Mouse (Mus musculus): ENCODE results near the gene Fcgrt. TPM values are rescaled to one million over a fixed set of nuclear protein-coding genes. Genes with fewer than 3 reads are reported as not detected.
"Not testable (repeated sequence)": the region's sequence is repeated elsewhere in the genome, so short reads cannot be mapped to it uniquely, and the experiment has no call there.

Gene Fcgrt
- polyA plus RNA-seq, 1 experiment: 67.2 TPM

- Histone ChIP-seq H3K79me2 (ENCODE audit: control insufficient read depth, insufficient read depth) (no peaks in the 10 kb centered on the region), H3K4me3 (no peak overlapping the region), H3K27me3 (ENCODE audit: control insufficient read depth, insufficient read depth, insufficient read length) (no peaks in the 10 kb centered on the region), H3K36me3 (ENCODE audit: control insufficient read depth, insufficient read depth) (peaks cover 6% of the 10 kb centered on the region), H3ac (ENCODE audit: control insufficient read depth, insufficient read length) (no peak overlapping the region), H3K4me2 (ENCODE audit: low read depth) (no peak overlapping the region)
- TF ChIP-seq TCF3 (IDR thresholded peaks at IDR 0.05; ENCODE audit: insufficient read length, low read depth) (no peak), MYOG (IDR thresholded peaks at IDR 0.05; ENCODE audit: control insufficient read depth in 1 of 3, insufficient read depth in 1 of 3, insufficient read length in 2 of 3, low read depth in 2 of 3) (no peak), TCF12 (IDR thresholded peaks at IDR 0.05; ENCODE audit: insufficient read depth, poor library complexity, severe bottlenecking) (no peak), CEBPB (IDR thresholded peaks at IDR 0.05; ENCODE audit: insufficient read depth, poor library complexity, severe bottlenecking) (no peak), SRF (IDR thresholded peaks at IDR 0.05; ENCODE audit: control insufficient read depth, insufficient read length, low read depth) (no peak), POLR2AphosphoS2 (IDR thresholded peaks at IDR 0.05; ENCODE audit: insufficient read length, low read depth) (no peak), REST (IDR thresholded peaks at IDR 0.05; ENCODE audit: insufficient read depth, insufficient read length) (no peak), USF1 (IDR thresholded peaks at IDR 0.05; ENCODE audit: low read depth) (no peak), MYOD1 (IDR thresholded peaks at IDR 0.05; ENCODE audit: control insufficient read depth in 1 of 3, insufficient read length in 2 of 3, low read depth in 2 of 3) (no peak)
Observed at GRCm38 (mm10) chr7:45113476-45113875, 9.8 kb upstream of the Fcgrt start.

GRCm38 (mm10) chr7:45112529-45112928, 8.9 kb upstream of the Fcgrt start:
- H3K27me3 ChIP-seq (ENCODE audit: control insufficient read depth, insufficient read depth, insufficient read length): no peaks in the 10 kb centered on the region
- TF ChIP-seq TCF3 (IDR thresholded peaks at IDR 0.05; ENCODE audit: insufficient read length, low read depth) (no peak), MYOG (IDR thresholded peaks at IDR 0.05; ENCODE audit: control insufficient read depth in 1 of 3, insufficient read depth in 1 of 3, insufficient read length in 2 of 3, low read depth in 2 of 3) (no peak), USF1 (IDR thresholded peaks at IDR 0.05; ENCODE audit: low read depth) (no peak)
- H3K79me2 ChIP-seq (ENCODE audit: control insufficient read depth, insufficient read depth): no peaks in the 10 kb centered on the region
- H3K36me3 ChIP-seq (ENCODE audit: control insufficient read depth, insufficient read depth): no peaks in the 10 kb centered on the region
- no peak overlapping the region for H3K4me3 ChIP-seq
- no peak overlapping the region for H3K4me2 ChIP-seq (ENCODE audit: low read depth)
- H3ac ChIP-seq (ENCODE audit: control insufficient read depth, insufficient read length): no peak overlapping the region

GRCm38 (mm10) chr7:45111940-45112339, 8.3 kb upstream of the Fcgrt start:
- no peaks in the 10 kb centered on the region for H3K27me3 ChIP-seq (ENCODE audit: control insufficient read depth, insufficient read depth, insufficient read length)
- TF ChIP-seq E2F4 (IDR thresholded peaks at IDR 0.05; ENCODE audit: insufficient read depth) (no peak), POLR2AphosphoS2 (IDR thresholded peaks at IDR 0.05; ENCODE audit: insufficient read length, low read depth) (no peak), REST (IDR thresholded peaks at IDR 0.05; ENCODE audit: insufficient read depth, insufficient read length) (no peak), MYOG (IDR thresholded peaks at IDR 0.05; ENCODE audit: control insufficient read depth in 1 of 3, insufficient read depth in 1 of 3, insufficient read length in 2 of 3, low read depth in 2 of 3) (peak in 1 of 3 experiments; percentile 26), TCF12 (IDR thresholded peaks at IDR 0.05; ENCODE audit: insufficient read depth, poor library complexity, severe bottlenecking) (no peak), MYOD1 (IDR thresholded peaks at IDR 0.05; ENCODE audit: control insufficient read depth in 1 of 3, insufficient read length in 2 of 3, low read depth in 2 of 3) (peak in 1 of 3 experiments; percentile 30)
- H3ac ChIP-seq (ENCODE audit: control insufficient read depth, insufficient read length): no peak overlapping the region

GRCm38 (mm10) chr7:45110089-45110488, 6.4 kb upstream of the Fcgrt start:
- not testable (repeated sequence) for H3ac ChIP-seq (ENCODE audit: control insufficient read depth, insufficient read length); H3K36me3 ChIP-seq (ENCODE audit: control insufficient read depth, insufficient read depth); H3K4me3 ChIP-seq; H3K27me3 ChIP-seq (ENCODE audit: control insufficient read depth, insufficient read depth, insufficient read length); H3K4me2 ChIP-seq (ENCODE audit: low read depth); H3K79me2 ChIP-seq (ENCODE audit: control insufficient read depth, insufficient read depth)

More at GRCm38 (mm10) chr7:45111940-45112339, 8.3 kb upstream of the Fcgrt start:
- Histone ChIP-seq H3K36me3 (ENCODE audit: control insufficient read depth, insufficient read depth) (no peaks in the 10 kb centered on the region), H3K4me2 (ENCODE audit: low read depth) (no peak overlapping the region), H3K79me2 (ENCODE audit: control insufficient read depth, insufficient read depth) (no peaks in the 10 kb centered on the region), H3K4me3 (no peak overlapping the region)

GRCm38 (mm10) chr7:45107052-45107645, 3.5 kb upstream of the Fcgrt start:
- Histone ChIP-seq H3K4me3 (no peak overlapping the region), H3ac (ENCODE audit: control insufficient read depth, insufficient read length) (no peak overlapping the region), H3K4me2 (ENCODE audit: low read depth) (no peak overlapping the region), H3K79me2 (ENCODE audit: control insufficient read depth, insufficient read depth) (no peaks in the 10 kb centered on the region), H3K27me3 (ENCODE audit: control insufficient read depth, insufficient read depth, insufficient read length) (no peaks in the 10 kb centered on the region), H3K36me3 (ENCODE audit: control insufficient read depth, insufficient read depth) (no peaks in the 10 kb centered on the region)
- TF ChIP-seq E2F4 (IDR thresholded peaks at IDR 0.05; ENCODE audit: insufficient read depth) (no peak), REST (IDR thresholded peaks at IDR 0.05; ENCODE audit: insufficient read depth, insufficient read length) (no peak)

- Histone ChIP-seq H3K4me2 (ENCODE audit: low read depth) (no peak overlapping the region), H3K4me3 (no peak overlapping the region), H3K79me2 (ENCODE audit: control insufficient read depth, insufficient read depth) (no peaks in the 10 kb centered on the region), H3K27me3 (ENCODE audit: control insufficient read depth, insufficient read depth, insufficient read length) (no peaks in the 10 kb centered on the region), H3K36me3 (ENCODE audit: control insufficient read depth, insufficient read depth) (no peaks in the 10 kb centered on the region), H3ac (ENCODE audit: control insufficient read depth, insufficient read length) (no peak overlapping the region)
- TF ChIP-seq E2F4 (IDR thresholded peaks at IDR 0.05; ENCODE audit: insufficient read depth) (no peak), TCF3 (IDR thresholded peaks at IDR 0.05; ENCODE audit: insufficient read length, low read depth) (no peak), MAX (IDR thresholded peaks at IDR 0.05; ENCODE audit: low read depth) (no peak), SRF (IDR thresholded peaks at IDR 0.05; ENCODE audit: control insufficient read depth, insufficient read length, low read depth) (no peak), USF1 (IDR thresholded peaks at IDR 0.05; ENCODE audit: low read depth) (no peak), MYOG (IDR thresholded peaks at IDR 0.05; ENCODE audit: control insufficient read depth in 1 of 3, insufficient read depth in 1 of 3, insufficient read length in 2 of 3, low read depth in 2 of 3) (no peak)
Observed at GRCm38 (mm10) chr7:45106441-45106840, 2.8 kb upstream of the Fcgrt start.
